Comparison of ENCODE assay signal across 17 mouse cellular contexts in the genomic region with DNA sequence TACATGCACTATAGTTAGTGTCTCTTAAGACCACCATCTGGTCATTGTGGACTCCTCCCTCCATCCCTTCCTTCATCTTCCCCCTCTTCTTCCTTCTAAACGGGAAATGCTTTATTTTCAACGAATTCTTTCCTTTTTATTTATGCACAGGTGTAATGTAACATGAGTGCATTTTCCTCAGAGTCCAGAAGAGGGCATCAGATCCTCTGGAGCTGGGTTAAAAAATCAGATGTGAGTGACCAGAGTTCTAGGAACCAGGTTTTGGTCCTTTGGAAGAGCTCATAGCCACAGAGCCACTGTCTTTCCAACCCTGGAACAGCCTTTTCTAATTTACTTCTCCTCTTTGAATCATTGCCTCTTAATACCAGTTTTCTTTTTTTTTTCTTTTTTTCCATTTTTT. TPM values are rescaled to one million over a fixed set of nuclear protein-coding genes. Genes with fewer than 3 reads are reported as not detected.
A peak's percentile ranks its signal among the peaks of the same experiment; 100 is the strongest.
DNase-seq lines count a peak whose midpoint lies in the region; TF ChIP-seq lines count a peak whose summit lies in the region.
"Had no signal": no experiment of that assay in that cellular context is flagged by ENCODE, and none has a peak within 500 bp of the region (broad histone marks: within the 10 kb centered on the region; RNA-seq: fewer than 3 reads in every experiment).

No protein-coding gene starts in this region.

- peak; percentile 23 for DNase-seq in cerebellum, adult 9-10 months
- no peak for DNase-seq in cerebellum, adult 11 months
- DNase-seq in thymus, adult 2 months = peak; percentile 19
- no peak for DNase-seq in thymus, postnatal 4 days
- peak; percentile 25 for DNase-seq in ZHBTc4 (ENCODE audit: low read depth, low spot score)
- peak; percentile 55 for DNase-seq in splenic B cell, adult 2 months (ENCODE audit: low read depth, low spot score)
- DNase-seq in adipocyte (ENCODE audit: low spot score) = no peak
- DNase-seq in lung, adult 18-20 months = no peak
- DNase-seq: cerebellum, adult 9-11 months; layer of hippocampus, postnatal 36 days had no signal

- H3K4me3 ChIP-seq in thymus, adult 2 months (ENCODE audit: control insufficient read depth, insufficient read depth, low read length) = no peak overlapping the region
- H3K4me3 ChIP-seq: embryonic facial prominence, embryonic 12.5 days; erythroblast, embryonic 14.5 days; heart, embryonic 12.5 days; hindbrain, embryonic 13.5 days; intestine, embryonic 15.5 days; kidney, embryonic 15.5 days; limb, embryonic 15.5 days had no signal

- H3K4me1 ChIP-seq in thymus, adult 2 months (replicated peaks; ENCODE audit: control insufficient read depth, insufficient read depth, low read length) = peaks cover 4% of the 10 kb centered on the region
- H3K4me1 ChIP-seq: embryonic facial prominence, embryonic 12.5 days; heart, embryonic 12.5 days; hindbrain, embryonic 13.5 days; intestine, embryonic 15.5 days; kidney, embryonic 15.5 days; limb, embryonic 15.5 days had no signal

- no peak for TF ChIP-seq POLR2A in thymus, adult 2 months (IDR thresholded peaks at IDR 0.05; ENCODE audit: control insufficient read depth, extremely low read depth, insufficient read depth, low read length, poor library complexity)

- no peaks in the 10 kb centered on the region for H3K27me3 ChIP-seq in thymus, adult 2 months (ENCODE audit: control insufficient read depth, insufficient read depth, low read length)
- no peaks in the 10 kb centered on the region; the same call in 1 of the 2 replicates for H3K27me3 ChIP-seq in splenic B cell, adult 2 months (ENCODE audit: control insufficient read depth, insufficient read depth, low read length, poor library complexity, severe bottlenecking)

- H3K27ac ChIP-seq in thymus, adult 2 months (ENCODE audit: control insufficient read depth, insufficient read depth, low read length) = no peak overlapping the region
- H3K27ac ChIP-seq: embryonic facial prominence, embryonic 12.5 days; hindbrain, embryonic 13.5 days; intestine, embryonic 15.5 days; kidney, embryonic 15.5 days; limb, embryonic 15.5 days had no signal

- 93% methylated on average over 2 of the region's 2 CpGs for WGBS in thymus, adult 2 months

- no peaks in the 10 kb centered on the region for H3K36me3 ChIP-seq in thymus, adult 2 months (ENCODE audit: control insufficient read depth, insufficient read depth, low read length)
- H3K36me3 ChIP-seq in splenic B cell, adult 2 months (ENCODE audit: control insufficient read depth, insufficient read depth, low read length, poor library complexity, severe bottlenecking) = no peaks in the 10 kb centered on the region
- H3K36me3 ChIP-seq: embryonic facial prominence, embryonic 12.5 days; heart, embryonic 12.5 days; hindbrain, embryonic 13.5 days; intestine, embryonic 15.5 days; kidney, embryonic 15.5 days; limb, embryonic 15.5 days had no signal

- TF ChIP-seq CTCF in thymus, adult 2 months (IDR thresholded peaks at IDR 0.05; ENCODE audit: borderline replicate concordance, control insufficient read depth, extremely low read depth, insufficient read depth, low read length, poor library complexity) = no peak

RNA-seq across cellular contexts. Expression of gene Prkcb, which starts 6.0 kb away (rescaled TPM):
- 242 and 247 TPM in 2 replicates for polyA plus RNA-seq in thymus, adult 2 months (2012; rRNA removed)
- polyA plus RNA-seq: erythroblast, embryonic 14.5 days had no signal

Comparison
In these comparisons a context has a peak if more than half of its experiments do, and no peak if none do; other contexts are left out.
1. DNase-seq: peak in cerebellum, adult 9-10 months (single experiment), thymus, adult 2 months (single experiment), ZHBTc4 (single experiment) and splenic B cell, adult 2 months (single experiment); none in cerebellum, adult 11 months (single experiment), thymus, postnatal 4 days (single experiment), adipocyte (single experiment) and lung, adult 18-20 months (0 of 2).